Mouse (Mus musculus): ENCODE results near the gene Med9. TPM values are rescaled to one million over a fixed set of nuclear protein-coding genes. Genes with fewer than 3 reads are reported as not detected.

The Med9 gene
- polyA plus RNA-seq, 1 experiment from 2014 or later = 39.8 TPM

- no peak for ATAC-seq (replicated peaks)
- no peaks in the 10 kb centered on the region for H3K9me3 ChIP-seq
- H3K4me1 ChIP-seq = peaks cover 17% of the 10 kb centered on the region
- 69% methylated on average over 3 of the region's 3 CpGs for WGBS
- no peak overlapping the region for H3K4me3 ChIP-seq
- H3K9ac ChIP-seq (replicated peaks) = no peak overlapping the region
- no peaks in the 10 kb centered on the region for H3K27me3 ChIP-seq
- H3K36me3 ChIP-seq = no peaks in the 10 kb centered on the region
- no peak overlapping the region for H3K27ac ChIP-seq (replicated peaks)
- no peak overlapping the region for H3K4me2 ChIP-seq (replicated peaks)
Observed at GRCm38 (mm10) chr11:60011516-60011915, 63.5 kb downstream of the Med9 start.

Other genes with a start within 250 kb of the Med9 start
- gene Pld6, start 160.6 kb upstream of the Med9 start, polyA plus RNA-seq (2015; fragmentation: Nextera tagmentation; extraction: Ambion mirVana) = 3.6 and 4.0 TPM in 2 replicates
- 44.6 and 45.9 TPM in 2 replicates for gene Flcn, start 138.2 kb upstream of the Med9 start, polyA plus RNA-seq (2015; fragmentation: Nextera tagmentation; extraction: Ambion mirVana)
- gene Nt5m, start 108.8 kb upstream of the Med9 start, polyA plus RNA-seq (2015; fragmentation: Nextera tagmentation; extraction: Ambion mirVana) = 54.0 and 58.4 TPM in 2 replicates
- gene Cops3, start 108.4 kb upstream of the Med9 start, polyA plus RNA-seq (2015; fragmentation: Nextera tagmentation; extraction: Ambion mirVana) = 205 and 208 TPM in 2 replicates
- 0.86 and 1.2 TPM in 2 replicates for gene Rasd1, start 16.7 kb downstream of the Med9 start, polyA plus RNA-seq (2015; fragmentation: Nextera tagmentation; extraction: Ambion mirVana)
- gene Pemt, start 98.3 kb downstream of the Med9 start, polyA plus RNA-seq (2015; fragmentation: Nextera tagmentation; extraction: Ambion mirVana) = 5.5 and 5.8 TPM in 2 replicates
- gene Rai1, start 156.8 kb downstream of the Med9 start, polyA plus RNA-seq (2015; fragmentation: Nextera tagmentation; extraction: Ambion mirVana) = 31.9 and 34.2 TPM in 2 replicates

Measured in forebrain, embryonic 15.5 days (tissue).